Comparison of ENCODE assay signal across 8 mouse cellular contexts in genomic region chr8:119791804-119792704, GRCm38 (mm10). TPM values are rescaled to one million over a fixed set of nuclear protein-coding genes. Genes with fewer than 3 reads are reported as not detected.
DNase-seq lines count a peak whose midpoint lies in the region; ATAC-seq and TF ChIP-seq lines count a peak whose summit lies in the region.
"Had no signal": no experiment of that assay in that cellular context is flagged by ENCODE, and none has a peak within 500 bp of the region (broad histone marks: within the 10 kb centered on the region; RNA-seq: fewer than 3 reads in every experiment).

No protein-coding gene starts in this region.

- ATAC-seq in G1E (ENCODE audit: extremely low read depth, insufficient number of reproducible peaks, low FRiP score, poor library complexity, severe bottlenecking), result peak; percentile 31
- ATAC-seq in granulocyte monocyte progenitor cell, adult 5-6 weeks (replicated peaks; ENCODE audit: poor library complexity, severe bottlenecking), result peak; percentile 44; the same call in 1 of the 2 replicates
- peak; percentile 47 for ATAC-seq in kidney, embryonic 15.5 days (replicated peaks; ENCODE audit: low FRiP score)
- ATAC-seq in stomach, embryonic 16.5 days (ENCODE audit: insufficient read depth, low FRiP score), result peak; percentile 52; the same call in 1 of the 2 replicates

- H3K4me1 ChIP-seq in G1E (ENCODE audit: insufficient read depth, low read depth, low read length), result 0 out of 2 replicates have a peak, but pooled peaks cover 2% of the 10 kb centered on the region
- H3K4me1 ChIP-seq in kidney, embryonic 15.5 days, result peaks cover 47% of the 10 kb centered on the region
- peaks cover 10% of the 10 kb centered on the region for H3K4me1 ChIP-seq in stomach, embryonic 16.5 days (ENCODE audit: control insufficient read depth, insufficient read depth, low read length)

- H3K36me3 ChIP-seq in G1E (replicated peaks), result no peaks in the 10 kb centered on the region
- no peaks in the 10 kb centered on the region for H3K36me3 ChIP-seq in kidney, embryonic 15.5 days
- H3K36me3 ChIP-seq in stomach, embryonic 16.5 days (ENCODE audit: control insufficient read depth, insufficient read depth, low read length), result no peaks in the 10 kb centered on the region

- DNase-seq in G1E (ENCODE audit: low spot score) (no peak), adipocyte (ENCODE audit: low spot score) (peak; percentile 49)
- peak; percentile 75 for DNase-seq in lung, postnatal 4 days
- DNase-seq in thymus, postnatal 0 days (ENCODE audit: low spot score), result no peak

- no peak for TF ChIP-seq CTCF in G1E (IDR thresholded peaks at IDR 0.05; ENCODE audit: low read depth, low read length)

- peak overlapping the region; percentile 70 for H3K27ac ChIP-seq in kidney, embryonic 15.5 days
- peak overlapping the region; percentile 92 for H3K27ac ChIP-seq in stomach, embryonic 16.5 days (ENCODE audit: low read length)

- WGBS in kidney, embryonic 15.5 days, result 27% methylated on average over 16 of the region's 16 CpGs
- 35% methylated on average over 16 of the region's 16 CpGs for WGBS in stomach, embryonic 16.5 days

- H3K27me3 ChIP-seq in G1E (ENCODE audit: insufficient read depth, low read length), result peaks cover 47% of the 10 kb centered on the region
- H3K27me3 ChIP-seq in kidney, embryonic 15.5 days, result 0 out of 2 replicates have a peak, but pooled peaks cover 2% of the 10 kb centered on the region
- no peaks in the 10 kb centered on the region for H3K27me3 ChIP-seq in stomach, embryonic 16.5 days (ENCODE audit: control insufficient read depth, insufficient read depth, low read length)

- no peak overlapping the region for H3K4me2 ChIP-seq in kidney, embryonic 15.5 days
- no peak overlapping the region for H3K4me2 ChIP-seq in stomach, embryonic 16.5 days (ENCODE audit: low read depth, low read length)

- H3K9ac ChIP-seq in kidney, embryonic 15.5 days, result no peak overlapping the region
- H3K9ac ChIP-seq in stomach, embryonic 16.5 days (ENCODE audit: low read length), result peak overlapping the region; percentile 54

- no peak overlapping the region for H3K4me3 ChIP-seq in G1E (ENCODE audit: low read depth, low read length)
- H3K4me3 ChIP-seq in kidney, embryonic 15.5 days (replicated peaks), result no peak overlapping the region
- H3K4me3 ChIP-seq in stomach, embryonic 16.5 days (replicated peaks; ENCODE audit: low read length), result no peak overlapping the region
- H3K4me3 ChIP-seq: megakaryocyte, embryonic 14.5 days had no signal

- H3K9me3 ChIP-seq in G1E (replicated peaks), result no peaks in the 10 kb centered on the region
- no peaks in the 10 kb centered on the region for H3K9me3 ChIP-seq in kidney, embryonic 15.5 days (replicated peaks)
- no peaks in the 10 kb centered on the region for H3K9me3 ChIP-seq in stomach, embryonic 16.5 days (replicated peaks; ENCODE audit: control insufficient read depth, low read length)
- H3K9me3 ChIP-seq: megakaryocyte, embryonic 14.5 days had no signal

RNA-seq across cellular contexts. Expression of gene Tldc1, which starts 13.8 kb away (rescaled TPM):
- 6.6 and 8.1 TPM in 2 replicates for total RNA-seq in G1E (2014; fragmentation: Nextera tagmentation)
- total RNA-seq in G1E (2017), result 10.7 TPM in 2 replicates
- 7.2 and 8.4 TPM in 2 replicates for polyA plus RNA-seq in G1E (2012)
- 7.5 and 11.2 TPM in 2 replicates for total RNA-seq in granulocyte monocyte progenitor cell, adult 5-6 weeks (2014; fragmentation: Nextera tagmentation)
- total RNA-seq in granulocyte monocyte progenitor cell, adult 5-6 weeks (2017), result 2.2 and 3.9 TPM in 2 replicates
- 14.9 and 15.0 TPM in 2 replicates for polyA plus RNA-seq in kidney, embryonic 15.5 days (2015; fragmentation: Nextera tagmentation; extraction: Ambion mirVana)
- 14.5 and 16.5 TPM in 2 replicates for polyA plus RNA-seq in stomach, embryonic 16.5 days (2015; fragmentation: Nextera tagmentation; extraction: Ambion mirVana)
- polyA plus RNA-seq in thymus, postnatal 0 days (2015; fragmentation: Nextera tagmentation; extraction: Ambion mirVana), result 9.0 and 9.2 TPM in 2 replicates

RNA-seq across cellular contexts. Expression of gene Cotl1, which starts 48.3 kb away (rescaled TPM):
- total RNA-seq in G1E (2014; fragmentation: Nextera tagmentation), result 13.5 and 23.9 TPM in 2 replicates
- 60.6 and 63.4 TPM in 2 replicates for total RNA-seq in G1E (2017)
- 69.2 and 72.5 TPM in 2 replicates for polyA plus RNA-seq in G1E (2012)
- total RNA-seq in granulocyte monocyte progenitor cell, adult 5-6 weeks (2014; fragmentation: Nextera tagmentation), result 136 and 152 TPM in 2 replicates
- total RNA-seq in granulocyte monocyte progenitor cell, adult 5-6 weeks (2017), result 127 and 150 TPM in 2 replicates
- polyA plus RNA-seq in kidney, embryonic 15.5 days (2015; fragmentation: Nextera tagmentation; extraction: Ambion mirVana), result 99.2 and 138 TPM in 2 replicates
- polyA plus RNA-seq in stomach, embryonic 16.5 days (2015; fragmentation: Nextera tagmentation; extraction: Ambion mirVana), result 144 and 177 TPM in 2 replicates
- 94.3 and 127 TPM in 2 replicates for polyA plus RNA-seq in thymus, postnatal 0 days (2015; fragmentation: Nextera tagmentation; extraction: Ambion mirVana)

Comparison
In these comparisons a context has a peak if more than half of its experiments do, and no peak if none do; other contexts are left out.
1. DNase-seq: peak in adipocyte (single experiment) and lung, postnatal 4 days (2 of 2); none in G1E (single experiment) and thymus, postnatal 0 days (single experiment).
2. Peak in every context shown above with its lines, with median percentiles within 50 percentile points of each other: ATAC-seq.